Mouse (Mus musculus) myocyte (in vitro differentiated cells): Measurements from ENCODE around the gene Asb6. TPM values are rescaled to one million over a fixed set of nuclear protein-coding genes. Genes with fewer than 3 reads are reported as not detected.

Experiments used
- H3K27me3 ChIP-seq: one replicate; pipeline ENCODE4 v1.6.1; 2011; ENCODE audit not compliant: control insufficient read depth, insufficient read depth, insufficient read length
- H3K36me3 ChIP-seq: one replicate; pipeline ENCODE4 v1.6.1; 2011; ENCODE audit not compliant: control insufficient read depth, insufficient read depth
- H3K4me2 ChIP-seq: one replicate; pipeline ENCODE4 v1.6.1; 2011; ENCODE audit warnings: low read depth, control low read depth
- H3K4me3 ChIP-seq: one replicate; pipeline ENCODE4 v1.5.1; 2011; ENCODE audit warnings: mild to moderate bottlenecking, control low read depth, moderate library complexity
- H3K79me2 ChIP-seq: one replicate; pipeline ENCODE4 v1.6.1; 2011; ENCODE audit not compliant: control insufficient read depth, insufficient read depth
- H3ac ChIP-seq: one replicate; pipeline ENCODE4 v1.6.1; 2011; ENCODE audit not compliant: control insufficient read depth, insufficient read length
- CEBPB ChIP-seq: IDR thresholded peaks from 2 replicates; pipeline ENCODE4 v1.6.1; 2011; ENCODE audit warnings: mild to moderate bottlenecking, moderate library complexity; ENCODE audit not compliant: poor library complexity, insufficient read depth, severe bottlenecking
- E2F4 ChIP-seq: IDR thresholded peaks from one replicate; pipeline ENCODE4 v1.6.1; 2011; ENCODE audit warnings: mild to moderate bottlenecking, control low read depth, moderate library complexity; ENCODE audit not compliant: insufficient read depth
- MAX ChIP-seq: IDR thresholded peaks from one replicate; pipeline ENCODE4 v1.6.1; 2011; ENCODE audit warnings: low read depth, mild to moderate bottlenecking, control low read depth
- MYOD1 ChIP-seq, 3 experiments: IDR thresholded peaks; one replicate each; pipeline ENCODE4 v1.6.1; 2011; ENCODE audit warnings: control low read depth in 2 of 3, low read depth in 2 of 3, mild to moderate bottlenecking in 2 of 3, moderate library complexity in 1 of 3; ENCODE audit not compliant: insufficient read length in 2 of 3, control insufficient read depth in 1 of 3
- MYOG ChIP-seq, 3 experiments: IDR thresholded peaks; one replicate each; pipeline ENCODE4 v1.6.1; 2011; ENCODE audit warnings: control low read depth in 2 of 3, low read depth in 2 of 3, mild to moderate bottlenecking in 2 of 3; ENCODE audit not compliant: insufficient read length in 2 of 3, control insufficient read depth in 1 of 3, insufficient read depth in 1 of 3
- POLR2A ChIP-seq: IDR thresholded peaks from one replicate; pipeline ENCODE4 v1.6.1; 2011; ENCODE audit warnings: low read depth, mild to moderate bottlenecking, control low read depth, moderate library complexity; ENCODE audit not compliant: insufficient read length
- POLR2AphosphoS2 ChIP-seq: IDR thresholded peaks from one replicate; pipeline ENCODE4 v1.6.1; 2011; ENCODE audit warnings: low read depth, control low read depth; ENCODE audit not compliant: insufficient read length
- REST ChIP-seq: IDR thresholded peaks from one replicate; pipeline ENCODE4 v1.6.1; 2011; ENCODE audit warnings: mild to moderate bottlenecking, control low read depth, moderate library complexity; ENCODE audit not compliant: insufficient read depth, insufficient read length
- SRF ChIP-seq: IDR thresholded peaks from one replicate; pipeline ENCODE4 v1.6.1; 2011; ENCODE audit warnings: low read depth; ENCODE audit not compliant: control insufficient read depth, insufficient read length
- TCF12 ChIP-seq: IDR thresholded peaks from one replicate; pipeline ENCODE4 v1.6.1; 2011; ENCODE audit warnings: mild to moderate bottlenecking, control low read depth; ENCODE audit not compliant: poor library complexity, insufficient read depth, severe bottlenecking
- TCF3 ChIP-seq: IDR thresholded peaks from one replicate; pipeline ENCODE4 v1.6.1; 2011; ENCODE audit warnings: low read depth, control low read depth; ENCODE audit not compliant: insufficient read length
- USF1 ChIP-seq: IDR thresholded peaks from one replicate; pipeline ENCODE4 v1.6.1; 2011; ENCODE audit warnings: low read depth, mild to moderate bottlenecking, control low read depth, moderate library complexity
- polyA plus RNA-seq: library from polyadenylated mRNA; unstranded; fragments of >200 nt; fragmentation: generic; extraction: Trizol; gene quantifications from one replicate; pipeline ENCODE4 v1.2.1, GENCODE M21; 2012; ENCODE audit warnings: missing spikeins

Asb6 gene
- polyA plus RNA-seq, 1 experiment = 44.9 TPM

- Histone ChIP-seq H3ac (no peak overlapping the region), H3K79me2 (no peaks in the 10 kb centered on the region), H3K4me2 (no peak overlapping the region), H3K27me3 (no peaks in the 10 kb centered on the region), H3K4me3 (no peak overlapping the region), H3K36me3 (no peaks in the 10 kb centered on the region)
- TF ChIP-seq TCF3 = no peak
- TF ChIP-seq REST = no peak
- no peak for TF ChIP-seq MYOG (IDR thresholded peaks at IDR 0.05; ENCODE audit: control insufficient read depth in 1 of 3, insufficient read depth in 1 of 3, insufficient read length in 2 of 3, low read depth in 2 of 3)
- no peak for TF ChIP-seq POLR2A
- no peak for TF ChIP-seq E2F4
- TF ChIP-seq SRF = no peak
- no peak for TF ChIP-seq MYOD1 (IDR thresholded peaks at IDR 0.05; ENCODE audit: control insufficient read depth in 1 of 3, insufficient read length in 2 of 3, low read depth in 2 of 3)
- no peak for TF ChIP-seq MAX
- no peak for TF ChIP-seq TCF12
- TF ChIP-seq POLR2AphosphoS2 = no peak
- no peak for TF ChIP-seq USF1
- no peak for TF ChIP-seq CEBPB
Measured at GRCm38 (mm10) chr2:30842615-30843014, 12.5 kb upstream of the Asb6 start.

- Histone ChIP-seq H3K27me3 (no peaks in the 10 kb centered on the region), H3K79me2 (no peaks in the 10 kb centered on the region), H3K4me3 (no peak overlapping the region), H3ac (no peak overlapping the region), H3K36me3 (no peaks in the 10 kb centered on the region), H3K4me2 (no peak overlapping the region)
- no peak for TF ChIP-seq CEBPB
- no peak for TF ChIP-seq TCF3
- no peak for TF ChIP-seq TCF12
- no peak for TF ChIP-seq POLR2AphosphoS2
- no peak for TF ChIP-seq SRF
- TF ChIP-seq USF1 = no peak
- TF ChIP-seq REST = no peak
- no peak for TF ChIP-seq E2F4
- no peak for TF ChIP-seq MYOD1 (IDR thresholded peaks at IDR 0.05; ENCODE audit: control insufficient read depth in 1 of 3, insufficient read length in 2 of 3, low read depth in 2 of 3)
- TF ChIP-seq MYOG (IDR thresholded peaks at IDR 0.05; ENCODE audit: control insufficient read depth in 1 of 3, insufficient read depth in 1 of 3, insufficient read length in 2 of 3, low read depth in 2 of 3) = no peak
- TF ChIP-seq MAX = no peak
- TF ChIP-seq POLR2A = no peak
Measured at GRCm38 (mm10) chr2:30836238-30836990, 6.3 kb upstream of the Asb6 start.

GRCm38 (mm10) chr2:30834373-30835022 lies 4.4 kb upstream of the Asb6 start, which contains the start of gene Prrx2:
Gene Prrx2 (plus strand): TSS chr2:30834972.
- Histone ChIP-seq H3ac (no peak within 1 kb of the TSS), H3K36me3 (no peaks in the 10 kb centered on the region), H3K4me2 (no peak within 1 kb of the TSS), H3K79me2 (no peaks in the 10 kb centered on the region), H3K27me3 (no peaks in the 10 kb centered on the region), H3K4me3 (no peak within 1 kb of the TSS)
- no peak for TF ChIP-seq SRF
- TF ChIP-seq MAX = no peak
- TF ChIP-seq POLR2AphosphoS2 = no peak
- TF ChIP-seq TCF12 = no peak
- TF ChIP-seq MYOD1 (IDR thresholded peaks at IDR 0.05; ENCODE audit: control insufficient read depth in 1 of 3, insufficient read length in 2 of 3, low read depth in 2 of 3) = no peak
- no peak for TF ChIP-seq E2F4
- TF ChIP-seq POLR2A = no peak
- no peak for TF ChIP-seq USF1
- no peak for TF ChIP-seq REST
- no peak for TF ChIP-seq CEBPB
- no peak for TF ChIP-seq TCF3
- no peak for TF ChIP-seq MYOG (IDR thresholded peaks at IDR 0.05; ENCODE audit: control insufficient read depth in 1 of 3, insufficient read depth in 1 of 3, insufficient read length in 2 of 3, low read depth in 2 of 3)

- no peak for TF ChIP-seq TCF3
- no peak for TF ChIP-seq TCF12
- Histone ChIP-seq H3ac (no peak overlapping the region), H3K4me2 (no peak overlapping the region)
Measured at GRCm38 (mm10) chr2:30833644-30834043, 3.5 kb upstream of the Asb6 start.

More at GRCm38 (mm10) chr2:30833644-30834043, 3.5 kb upstream of the Asb6 start:
- H3K4me3 ChIP-seq = no peak overlapping the region
- no peaks in the 10 kb centered on the region for H3K27me3 ChIP-seq
- no peaks in the 10 kb centered on the region for H3K36me3 ChIP-seq
- no peaks in the 10 kb centered on the region for H3K79me2 ChIP-seq
